Comparison of ENCODE assay signal across 23 mouse cellular contexts in genomic region chr1:183513876-183514275, GRCm38 (mm10).
"Had no signal": no experiment of that assay in that cellular context is flagged by ENCODE, and none has a peak within 500 bp of the region (broad histone marks: within the 10 kb centered on the region; RNA-seq: fewer than 3 reads in every experiment).

No protein-coding gene starts in this region.

- H3K36me3 ChIP-seq: heart, embryonic 13.5 days; heart, embryonic 15.5 days; kidney, embryonic 15.5 days; limb, embryonic 10.5 days; limb, embryonic 12.5 days; liver, embryonic 13.5 days had no signal

- H3K4me2 ChIP-seq: heart, embryonic 11.5 days; heart, embryonic 13.5 days; heart, embryonic 15.5 days; hindbrain, embryonic 14.5 days; kidney, embryonic 15.5 days; limb, embryonic 12.5 days; liver, embryonic 11.5 days; liver, embryonic 13.5 days had no signal

- H3K4me1 ChIP-seq: heart, embryonic 13.5 days; heart, embryonic 15.5 days; kidney, embryonic 15.5 days; limb, embryonic 10.5 days; limb, embryonic 12.5 days; liver, embryonic 13.5 days had no signal

- H3K27me3 ChIP-seq: heart, embryonic 13.5 days; heart, embryonic 15.5 days; kidney, embryonic 15.5 days; limb, embryonic 12.5 days; liver, embryonic 13.5 days had no signal

- H3K9me3 ChIP-seq: heart, embryonic 13.5 days; heart, embryonic 15.5 days; kidney, embryonic 15.5 days; limb, embryonic 10.5 days; limb, embryonic 12.5 days; liver, embryonic 13.5 days had no signal

- ATAC-seq: intestine, embryonic 16.5 days had no signal

- DNase-seq: gastrocnemius, postnatal 14 days; gastrocnemius, postnatal 36 days; heart, adult 2 months; heart, postnatal 14 days; heart, postnatal 36 days; kidney, adult 11 months; kidney, adult 2 months; kidney, adult 9 months; kidney, postnatal 14 days; kidney, postnatal 36 days; liver; liver, embryonic 13.5 days had no signal

- H3K27ac ChIP-seq: heart, adult 2 months; heart, embryonic 13.5 days; heart, embryonic 15.5 days; hindbrain, embryonic 14.5 days; kidney, embryonic 15.5 days; kidney, postnatal 0 days; left cerebral cortex, adult 2 months; limb, embryonic 10.5 days; limb, embryonic 12.5 days; liver, embryonic 13.5 days had no signal

- H3K9ac ChIP-seq: heart, embryonic 13.5 days; heart, embryonic 15.5 days; hindbrain, embryonic 14.5 days; kidney, embryonic 15.5 days; limb, embryonic 12.5 days; liver, embryonic 13.5 days had no signal

- H3K4me3 ChIP-seq: heart, adult 2 months; heart, embryonic 13.5 days; heart, embryonic 15.5 days; kidney, embryonic 15.5 days; left cerebral cortex, adult 2 months; limb, embryonic 10.5 days; limb, embryonic 12.5 days; liver, embryonic 13.5 days had no signal
